Mouse (Mus musculus) central nervous system, embryonic 11.5 days (tissue): ENCODE measurements around the gene Guca1b. TPM values are rescaled to one million over a fixed set of nuclear protein-coding genes. Genes with fewer than 3 reads are reported as not detected.

Experiments used
- polyA plus RNA-seq: library from polyadenylated mRNA; depleted of rRNA; stranded (reverse); fragments of >200 nt; gene quantifications from 2 replicates; pipeline ENCODE4 v1.2.3, GENCODE M21; 2012; rRNA removed

The Guca1b gene
- polyA plus RNA-seq, result 1.1 and 1.3 TPM in 2 replicates

GRCm38 (mm10) chr17:47385145-47385544 lies at the start of gene Guca1b:
TSS of gene Guca1b (plus strand) at chr17:47385393.

GRCm38 (mm10) chr17:47368401-47369086 lies 16.6 kb upstream of the Guca1b start, which contains the start of gene Mrps10:
TSS of gene Mrps10 (plus strand) at chr17:47368887.

GRCm38 (mm10) chr17:47400451-47400850 lies 15.3 kb downstream of the Guca1b start, which contains the start of gene Guca1a:
TSS of gene Guca1a (minus strand) at chr17:47400584.

GRCm38 (mm10) chr17:47436156-47436906 lies 51.1 kb downstream of the Guca1b start, which contains the start of gene AI661453:
TSS of gene AI661453 (plus strand) at chr17:47436615.

GRCm38 (mm10) chr17:47436907-47437547 lies 51.8 kb downstream of the Guca1b start, which contains the start of gene 1700001C19Rik:
TSS of gene 1700001C19Rik (minus strand) at chr17:47437376.

Other genes starting within 250 kb of the Guca1b start
- gene Mrps10, start 16.5 kb upstream of the Guca1b start, polyA plus RNA-seq, result 49.7 and 55.2 TPM in 2 replicates
- gene Guca1a, start 15.2 kb downstream of the Guca1b start, polyA plus RNA-seq, result 0.99 and 2.2 TPM in 2 replicates
- 0.60 and 0.67 TPM in 2 replicates for gene AI661453, start 51.2 kb downstream of the Guca1b start, polyA plus RNA-seq
- 0.05 and 0.15 TPM in 2 replicates for gene 1700001C19Rik, start 52.0 kb downstream of the Guca1b start, polyA plus RNA-seq
- gene Taf8, start 116.9 kb downstream of the Guca1b start, polyA plus RNA-seq, result 47.4 and 48.0 TPM in 2 replicates
- gene Ccnd3, start 119.7 kb downstream of the Guca1b start, polyA plus RNA-seq, result 194 and 197 TPM in 2 replicates
- 23.2 and 24.1 TPM in 2 replicates for gene Bysl, start 226.1 kb downstream of the Guca1b start, polyA plus RNA-seq
- 47.8 and 57.1 TPM in 2 replicates for gene Med20, start 226.2 kb downstream of the Guca1b start, polyA plus RNA-seq
- gene Gm20517, start 226.2 kb downstream of the Guca1b start, polyA plus RNA-seq, result 2.2 and 4.3 TPM in 2 replicates
- gene Usp49, start 245.3 kb downstream of the Guca1b start, polyA plus RNA-seq, result 21.1 and 27.6 TPM in 2 replicates